Mouse (Mus musculus) embryonic facial prominence, embryonic 12.5 days (tissue): ENCODE measurements at regions not wholly inside any gene's neighbourhood (a gene's known extent, or its start where the extent isn't known, plus 50 kb on each side); places are given as distances from the start of the nearest gene placed in this dataset.

ENCODE experiments used
- ATAC-seq: fragments of 200-750 bp; cut with Nextera tagmentation; 2 replicates; pipeline ENCODE4 v1.8.0; 2017; ENCODE audit not compliant: insufficient number of reproducible peaks, insufficient read depth, low FRiP score, low TSS enrichment
- H3K27ac ChIP-seq: fragments of 300-500 bp; sonication (generic); 2 replicates; pipeline ENCODE4 v1.5.1; 2016; ENCODE audit warnings: mild to moderate bottlenecking
- H3K27me3 ChIP-seq: fragments of 300-500 bp; sonication (generic); 2 replicates; pipeline ENCODE4 v1.6.1; 2016; ENCODE audit warnings: mild to moderate bottlenecking, moderate library complexity
- H3K36me3 ChIP-seq: fragments of 300-500 bp; sonication (generic); 2 replicates; pipeline ENCODE4 v1.6.1; 2016; ENCODE audit warnings: mild to moderate bottlenecking
- H3K4me1 ChIP-seq: fragments of 300-500 bp; sonication (generic); 2 replicates; pipeline ENCODE4 v1.6.1; 2016
- H3K4me2 ChIP-seq: fragments of 300-500 bp; sonication (generic); replicated peaks from 2 replicates; pipeline ENCODE4 v1.6.1; 2016; ENCODE audit warnings: mild to moderate bottlenecking, moderate library complexity
- H3K4me3 ChIP-seq: fragments of 300-500 bp; sonication (generic); 2 replicates; pipeline ENCODE4 v1.5.1; 2016; ENCODE audit warnings: mild to moderate bottlenecking
- H3K9ac ChIP-seq: fragments of 300-500 bp; sonication (generic); 2 replicates; pipeline ENCODE4 v1.6.1; 2016; ENCODE audit warnings: mild to moderate bottlenecking, moderate library complexity
- H3K9me3 ChIP-seq: fragments of 300-500 bp; sonication (generic); 2 replicates; pipeline ENCODE4 v1.6.1; 2016; ENCODE audit warnings: mild to moderate bottlenecking, moderate library complexity
- WGBS: fragments of 180-500 bp; shearing (Covaris S2); methylation state at CpG from one replicate; pipeline ENCODE4 v1.1.7; 2016; 5-methylcytosine and 5-hydroxymethylcytosine counted together

DNA sequence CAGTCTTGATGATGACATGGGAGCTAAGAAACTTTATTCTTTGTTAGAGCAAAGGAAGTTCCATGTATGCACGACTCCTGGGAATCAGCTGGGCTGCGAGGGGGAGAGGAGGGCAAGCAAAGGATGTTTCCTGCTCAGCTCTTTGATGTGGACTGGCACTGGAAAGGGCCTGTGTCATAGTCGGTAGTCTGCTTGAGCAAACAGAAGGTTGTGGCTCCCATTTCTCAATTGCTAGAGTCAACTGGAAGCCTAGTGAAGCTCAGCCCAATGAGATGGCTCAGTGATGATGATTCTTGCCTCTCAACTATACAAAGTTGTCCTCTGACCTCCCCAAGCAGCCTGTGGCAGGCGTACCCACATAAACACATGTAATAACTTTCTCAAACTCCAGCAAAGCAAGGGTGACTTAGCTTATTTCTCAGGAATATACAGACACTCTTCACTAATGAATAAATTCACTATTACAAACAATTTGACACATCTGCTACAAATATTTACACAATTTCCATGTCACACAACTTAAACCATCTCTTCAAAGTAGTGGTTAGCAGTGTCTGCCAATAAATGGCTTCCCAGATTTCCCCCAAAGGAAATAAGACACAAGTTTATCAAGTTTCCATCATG is 115.4 kb upstream of the Smad1 start:
- no peak for ATAC-seq
- H3K27ac ChIP-seq = no peak overlapping the region
- no peak overlapping the region for H3K9ac ChIP-seq
- no peak overlapping the region for H3K4me3 ChIP-seq
- 52% methylated on average over 4 of the region's 4 CpGs for WGBS
- no peaks in the 10 kb centered on the region for H3K36me3 ChIP-seq
- no peaks in the 10 kb centered on the region for H3K4me1 ChIP-seq
- no peaks in the 10 kb centered on the region for H3K9me3 ChIP-seq
- H3K27me3 ChIP-seq = no peaks in the 10 kb centered on the region
- H3K4me2 ChIP-seq = no peak overlapping the region

DNA sequence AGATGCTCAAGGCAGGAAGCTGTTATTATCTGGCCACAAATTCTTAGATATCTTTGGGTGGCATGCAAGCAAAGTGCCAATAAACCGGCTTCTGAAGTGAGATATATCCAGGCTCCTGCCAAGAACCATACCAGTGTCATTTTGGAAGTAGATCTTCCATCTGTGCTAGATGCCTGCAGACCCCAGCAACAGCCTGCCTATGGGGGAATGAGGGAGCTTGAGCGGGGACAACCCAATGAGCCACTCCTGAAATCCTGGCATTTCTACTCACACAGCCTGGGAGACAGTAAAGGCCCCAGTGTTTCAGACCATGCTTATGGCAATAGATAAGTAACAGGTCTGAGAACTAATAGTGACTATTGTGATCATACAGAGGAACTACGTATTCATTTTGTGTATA is 109.3 kb upstream of the Smad1 start:
- H3K27me3 ChIP-seq = no peaks in the 10 kb centered on the region
- no peaks in the 10 kb centered on the region for H3K4me1 ChIP-seq
- H3K4me3 ChIP-seq = no peak overlapping the region
- H3K9ac ChIP-seq = no peak overlapping the region
- no peak for ATAC-seq
- 94% methylated on average over 3 of the region's 3 CpGs for WGBS
- H3K4me2 ChIP-seq = no peak overlapping the region
- no peak overlapping the region for H3K27ac ChIP-seq
- H3K36me3 ChIP-seq = no peaks in the 10 kb centered on the region
- H3K9me3 ChIP-seq = no peaks in the 10 kb centered on the region

DNA sequence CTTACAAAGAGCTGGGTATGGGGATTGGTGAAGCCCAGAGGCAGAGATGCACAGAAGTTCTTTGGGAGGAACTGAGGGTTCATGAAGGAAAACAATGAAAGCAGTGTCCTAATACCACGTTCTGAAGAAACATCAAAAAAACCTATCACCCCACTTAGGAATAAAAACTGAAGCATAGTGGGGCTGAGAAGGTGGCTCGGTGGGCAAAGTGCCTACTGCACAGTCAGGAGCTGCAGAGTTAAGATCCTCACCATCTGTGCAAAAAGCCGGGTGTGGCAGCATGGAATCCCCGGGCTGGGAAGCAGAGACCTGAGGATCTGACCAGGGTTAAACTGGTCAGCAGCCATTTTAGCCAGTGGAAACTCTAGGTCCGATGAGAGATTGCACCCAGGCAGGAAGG is 106.1 kb upstream of the Smad1 start:
- H3K9me3 ChIP-seq = no peaks in the 10 kb centered on the region
- H3K27ac ChIP-seq = no peak overlapping the region
- WGBS = 63% methylated on average over 5 of the region's 5 CpGs
- no peak overlapping the region for H3K4me3 ChIP-seq
- H3K4me2 ChIP-seq = no peak overlapping the region
- ATAC-seq = no peak
- H3K9ac ChIP-seq = no peak overlapping the region
- H3K27me3 ChIP-seq = no peaks in the 10 kb centered on the region
- no peaks in the 10 kb centered on the region for H3K36me3 ChIP-seq
- no peaks in the 10 kb centered on the region for H3K4me1 ChIP-seq

DNA sequence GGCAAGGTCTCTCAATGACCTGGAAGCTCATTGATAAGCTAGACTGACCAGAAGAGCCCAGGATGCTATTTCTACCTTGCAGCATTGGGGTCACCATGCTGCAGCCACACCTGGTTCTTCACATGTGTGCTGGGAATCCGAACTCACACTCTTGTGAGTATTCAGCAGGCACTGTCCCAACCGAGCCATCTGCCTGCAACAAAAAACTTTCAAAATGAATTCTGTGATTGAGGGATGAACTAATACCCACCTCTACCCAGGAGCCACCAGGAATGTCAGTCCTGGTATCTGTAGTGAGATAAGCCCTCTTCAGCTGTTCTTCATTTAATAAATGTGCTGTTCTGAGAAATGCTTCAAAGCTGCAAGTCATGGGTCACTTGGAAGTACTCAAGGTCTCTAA is 104.6 kb upstream of the Smad1 start:
- no peak for ATAC-seq
- H3K36me3 ChIP-seq = no peaks in the 10 kb centered on the region

DNA sequence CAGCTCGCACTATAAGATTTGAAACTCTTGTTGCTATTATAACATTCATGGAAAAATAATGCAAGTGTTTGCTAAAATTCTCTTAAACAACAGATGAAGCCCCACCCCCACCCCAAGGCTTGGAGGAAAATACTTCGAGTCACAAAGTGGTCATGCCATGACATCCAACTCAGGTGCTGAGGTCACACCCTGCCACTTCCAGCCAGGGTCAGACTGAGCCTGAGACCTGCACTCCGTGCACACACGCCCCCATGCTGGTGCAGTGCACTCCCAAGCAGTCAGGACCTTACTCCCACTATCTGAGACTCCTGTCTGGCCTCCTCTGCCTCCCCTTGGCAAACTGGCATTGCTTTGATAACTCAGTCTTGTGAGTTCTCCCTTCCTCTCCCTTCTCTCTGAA is 102.7 kb upstream of the Smad1 start:
- Histone ChIP-seq H3K9me3 (no peaks in the 10 kb centered on the region), H3K9ac (no peak overlapping the region), H3K27ac (no peak overlapping the region), H3K36me3 (no peaks in the 10 kb centered on the region), H3K4me3 (no peak overlapping the region), H3K4me2 (no peak overlapping the region), H3K27me3 (no peaks in the 10 kb centered on the region), H3K4me1 (0 out of 2 replicates have a peak, but pooled peaks cover 4% of the 10 kb centered on the region)
- WGBS = 80% methylated on average over 4 of the region's 4 CpGs
- ATAC-seq = no peak

More for the DNA sequence above, 104.6 kb upstream of the Smad1 start:
- no peak overlapping the region for H3K4me2 ChIP-seq
- no peak overlapping the region for H3K27ac ChIP-seq
- no peaks in the 10 kb centered on the region for H3K9me3 ChIP-seq
- no peak overlapping the region for H3K9ac ChIP-seq
- H3K4me3 ChIP-seq = no peak overlapping the region
- 83% methylated on average over 2 of the region's 2 CpGs for WGBS
- H3K4me1 ChIP-seq = no peaks in the 10 kb centered on the region
- H3K27me3 ChIP-seq = no peaks in the 10 kb centered on the region

DNA sequence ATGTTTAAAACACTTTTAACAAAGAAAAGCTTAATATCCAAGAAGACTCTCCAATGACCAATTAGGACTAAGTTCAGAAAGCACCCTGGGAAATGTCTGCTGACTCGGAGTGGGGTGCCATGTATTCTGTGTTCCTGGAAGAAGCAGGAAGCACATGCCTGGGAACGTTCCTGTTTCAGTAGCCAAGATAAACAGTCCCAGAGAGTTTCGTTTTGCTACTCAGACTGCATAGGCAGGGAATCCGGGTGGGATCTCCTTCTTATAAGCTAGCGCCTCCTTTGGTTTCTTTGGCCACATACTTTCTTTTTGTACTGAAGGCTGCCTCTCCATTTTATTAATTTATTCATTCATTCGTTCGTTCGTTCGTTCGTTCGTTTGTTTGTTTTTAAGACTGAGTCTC is 101.9 kb upstream of the Smad1 start:
- Histone ChIP-seq H3K27me3 (no peaks in the 10 kb centered on the region), H3K4me3 (no peak overlapping the region), H3K9me3 (no peaks in the 10 kb centered on the region), H3K36me3 (no peaks in the 10 kb centered on the region), H3K9ac (no peak overlapping the region), H3K4me2 (no peak overlapping the region), H3K4me1 (0 out of 2 replicates have a peak, but pooled peaks cover 4% of the 10 kb centered on the region), H3K27ac (no peak overlapping the region)
- WGBS = 84% methylated on average over 11 of the region's 11 CpGs
- ATAC-seq = no peak

DNA sequence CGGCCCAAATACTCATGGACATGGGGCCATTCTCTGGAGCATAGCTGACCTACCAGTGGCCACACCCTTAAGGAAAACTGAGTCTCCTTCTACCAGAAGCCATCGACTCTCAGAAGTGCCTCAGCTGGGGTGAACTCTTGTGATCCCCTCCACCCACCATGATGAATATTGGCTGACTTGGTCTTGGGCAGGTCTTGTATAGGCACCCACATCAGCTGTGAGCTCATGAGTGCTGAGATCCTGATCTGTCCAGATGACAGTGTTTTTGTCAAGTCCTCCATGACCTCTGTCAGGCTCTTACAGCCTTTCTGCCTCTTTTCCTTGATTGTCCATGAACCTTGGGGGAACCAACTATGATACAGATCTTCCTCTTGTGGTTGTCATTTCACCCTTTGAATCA is 99.9 kb upstream of the Smad1 start:
- 0 out of 2 replicates have a peak, but pooled peaks cover 4% of the 10 kb centered on the region for H3K4me1 ChIP-seq
- H3K9me3 ChIP-seq = no peaks in the 10 kb centered on the region
- no peak overlapping the region for H3K9ac ChIP-seq
- 89% methylated on average over 2 of the region's 2 CpGs for WGBS
- H3K36me3 ChIP-seq = no peaks in the 10 kb centered on the region
- ATAC-seq = no peak
- H3K27ac ChIP-seq = no peak overlapping the region
- no peak overlapping the region for H3K4me3 ChIP-seq
- no peaks in the 10 kb centered on the region for H3K27me3 ChIP-seq
- H3K4me2 ChIP-seq = no peak overlapping the region

DNA sequence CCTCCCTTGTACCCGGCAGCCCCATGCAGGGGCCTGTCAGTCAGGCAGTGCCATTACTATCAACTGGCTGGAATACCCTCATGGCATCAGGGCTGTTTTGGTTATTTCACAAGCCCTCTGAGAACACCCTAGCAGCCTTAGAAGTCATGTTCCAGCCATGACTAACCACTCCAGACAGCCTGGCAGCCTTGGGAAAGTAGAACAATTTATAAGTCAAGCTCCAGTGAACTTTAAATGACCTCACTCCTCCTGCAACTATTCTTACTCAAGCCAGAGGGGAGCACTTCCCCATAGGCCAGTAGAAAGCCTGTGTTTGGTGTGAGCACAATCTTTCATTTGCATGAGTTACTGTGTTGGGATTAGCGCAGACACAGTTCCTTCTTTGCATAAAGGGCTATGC is 99.3 kb upstream of the Smad1 start:
- Histone ChIP-seq H3K27me3 (0 out of 2 replicates have a peak, but pooled peaks cover 3% of the 10 kb centered on the region), H3K4me3 (no peak overlapping the region), H3K9me3 (no peaks in the 10 kb centered on the region), H3K4me1 (0 out of 2 replicates have a peak, but pooled peaks cover 4% of the 10 kb centered on the region), H3K27ac (no peak overlapping the region), H3K36me3 (no peaks in the 10 kb centered on the region), H3K4me2 (no peak overlapping the region), H3K9ac (no peak overlapping the region)
- ATAC-seq = 0 out of 2 replicates have a peak, but pooled peaks have one; percentile 35
- WGBS = 72% methylated on average over 2 of the region's 2 CpGs

DNA sequence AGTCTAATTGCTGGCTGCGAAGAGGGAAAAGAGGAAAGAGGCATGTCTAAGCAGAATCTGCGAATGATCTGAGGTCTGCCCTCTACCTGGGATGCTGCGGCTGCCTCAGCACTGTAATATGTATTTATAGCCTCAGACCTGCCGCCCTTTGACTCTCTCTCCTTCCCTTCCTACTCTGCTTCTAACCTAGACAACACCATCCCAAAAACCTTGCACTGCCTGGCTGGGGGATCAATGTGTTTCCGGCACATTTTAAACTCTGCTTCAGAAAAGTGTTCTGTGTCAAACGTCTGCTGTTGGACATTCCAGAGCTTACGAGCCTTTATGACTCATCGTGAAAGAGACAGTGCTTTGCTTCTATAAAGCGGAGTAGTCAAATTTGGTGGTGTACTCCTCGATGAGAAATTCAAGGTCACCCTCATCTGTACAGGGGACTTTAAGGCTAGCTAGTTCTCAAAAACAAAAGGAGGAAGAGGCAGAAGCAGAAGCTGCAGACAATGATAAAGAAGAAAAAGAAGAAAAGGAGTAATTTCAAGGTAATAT is 91.9 kb upstream of the Smad1 start:
- Histone ChIP-seq H3K9ac (no peak overlapping the region), H3K36me3 (no peaks in the 10 kb centered on the region), H3K27me3 (0 out of 2 replicates have a peak, but pooled peaks cover 3% of the 10 kb centered on the region), H3K4me1 (no peaks in the 10 kb centered on the region), H3K4me3 (no peak overlapping the region), H3K4me2 (no peak overlapping the region), H3K9me3 (no peaks in the 10 kb centered on the region), H3K27ac (no peak overlapping the region)
- 66% methylated on average over 10 of the region's 10 CpGs for WGBS
- no peak for ATAC-seq

DNA sequence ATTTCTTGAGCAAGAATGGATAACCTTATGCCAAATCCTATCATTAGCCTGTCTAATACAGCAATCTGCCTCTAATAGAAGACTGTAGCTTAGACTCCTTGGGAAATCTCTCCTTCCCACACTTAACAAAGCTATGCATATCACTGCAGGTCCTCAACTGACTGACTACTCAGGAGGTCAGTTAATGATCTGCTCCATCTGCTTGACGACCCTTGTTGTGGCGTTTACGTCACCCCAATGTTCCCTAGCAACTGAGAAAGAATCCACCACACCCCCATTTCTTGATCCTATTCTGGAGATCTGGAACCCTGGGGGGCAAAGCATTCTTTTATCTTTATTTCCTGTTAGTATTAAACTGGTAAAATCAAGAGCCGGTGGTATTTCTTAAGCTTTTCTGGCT is 91.4 kb upstream of the Smad1 start:
- no peak overlapping the region for H3K27ac ChIP-seq
- WGBS = 52% methylated on average over 4 of the region's 4 CpGs
- H3K9me3 ChIP-seq = no peaks in the 10 kb centered on the region
- 0 out of 2 replicates have a peak, but pooled peaks cover 3% of the 10 kb centered on the region for H3K27me3 ChIP-seq
- no peak overlapping the region for H3K9ac ChIP-seq
- H3K4me1 ChIP-seq = no peaks in the 10 kb centered on the region
- H3K36me3 ChIP-seq = no peaks in the 10 kb centered on the region
- H3K4me2 ChIP-seq = no peak overlapping the region
- no peak for ATAC-seq
- H3K4me3 ChIP-seq = no peak overlapping the region

DNA sequence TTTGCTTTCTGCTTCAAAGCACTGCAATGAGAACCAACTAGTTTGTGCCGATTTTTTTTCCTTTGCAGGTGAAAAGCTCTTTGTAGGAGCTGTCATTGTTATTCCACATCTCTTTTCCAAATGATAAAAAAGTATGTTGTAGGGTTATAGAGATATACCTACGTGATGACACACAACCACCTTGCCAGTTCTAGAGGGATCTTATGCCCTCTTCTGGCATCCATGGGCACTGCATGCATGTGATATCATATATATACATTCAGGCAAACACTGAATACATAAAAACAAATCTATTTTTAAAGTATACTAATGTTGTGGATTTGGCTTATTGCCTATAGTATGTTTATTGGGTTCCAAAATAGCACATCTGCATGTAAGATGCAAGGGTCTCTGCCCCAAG is 89.5 kb upstream of the Smad1 start:
- 0 out of 2 replicates have a peak, but pooled peaks cover 2% of the 10 kb centered on the region for H3K27me3 ChIP-seq
- 69% methylated on average over 2 of the region's 2 CpGs for WGBS
- no peak overlapping the region for H3K4me3 ChIP-seq
- no peak overlapping the region for H3K27ac ChIP-seq
- no peaks in the 10 kb centered on the region for H3K36me3 ChIP-seq
- ATAC-seq = no peak
- no peaks in the 10 kb centered on the region for H3K9me3 ChIP-seq
- no peak overlapping the region for H3K9ac ChIP-seq
- no peak overlapping the region for H3K4me2 ChIP-seq
- no peaks in the 10 kb centered on the region for H3K4me1 ChIP-seq

DNA sequence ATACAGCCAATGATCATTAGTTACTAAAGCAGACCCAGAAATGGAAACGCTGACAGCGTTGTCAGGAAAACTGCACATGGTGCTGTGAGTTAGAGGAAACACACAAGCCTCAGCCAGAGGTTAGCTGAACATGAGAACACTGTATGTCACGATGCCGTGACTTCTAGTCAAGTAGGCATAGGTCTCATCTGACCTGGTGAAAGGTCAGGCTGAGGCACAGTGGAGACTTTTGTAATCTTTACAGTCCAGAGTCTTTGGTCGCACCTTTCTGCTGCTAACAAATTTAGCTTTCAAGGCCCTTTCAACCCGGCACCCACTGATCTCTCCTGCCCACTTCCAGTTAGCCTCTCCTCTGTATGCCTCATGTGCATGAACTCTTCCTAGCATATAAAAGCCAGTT is 88.3 kb upstream of the Smad1 start:
- Histone ChIP-seq H3K27me3 (no peaks in the 10 kb centered on the region), H3K27ac (no peak overlapping the region), H3K4me1 (no peaks in the 10 kb centered on the region), H3K4me2 (no peak overlapping the region), H3K36me3 (no peaks in the 10 kb centered on the region), H3K9ac (no peak overlapping the region), H3K4me3 (no peak overlapping the region), H3K9me3 (no peaks in the 10 kb centered on the region)
- ATAC-seq = no peak
- WGBS = 81% methylated on average over 6 of the region's 6 CpGs
